Mouse (Mus musculus): ENCODE data around the gene Syt12.
A peak's percentile ranks its signal among the peaks of the same experiment; 100 is the strongest.

Syt12 gene

GRCm38 (mm10) chr19:4442408-4442807 lies 34.8 kb downstream of the Syt12 start:
- DNase-seq: peak; percentile 81

- DNase-seq: no peak
Observed at GRCm38 (mm10) chr19:4441621-4442161, 35.6 kb downstream of the Syt12 start.

GRCm38 (mm10) chr19:4441090-4441591 lies 36.1 kb downstream of the Syt12 start:
- peak; percentile 59 for DNase-seq

- DNase-seq: no peak
Observed at GRCm38 (mm10) chr19:4440222-4440621, 37.0 kb downstream of the Syt12 start.

- DNase-seq: peak; percentile 26
Observed at GRCm38 (mm10) chr19:4439161-4439801, 38.0 kb downstream of the Syt12 start, which contains the start of gene Rhod. TSS of gene Rhod (minus strand) at chr19:4439432.

- no peak for DNase-seq
Observed at GRCm38 (mm10) chr19:4438791-4439160, 38.5 kb downstream of the Syt12 start.

- DNase-seq: no peak
Observed at GRCm38 (mm10) chr19:4437886-4438285, 39.4 kb downstream of the Syt12 start.

- no peak for DNase-seq
Observed at GRCm38 (mm10) chr19:4436254-4436653, 41.0 kb downstream of the Syt12 start.

GRCm38 (mm10) chr19:4434999-4435398 lies 42.2 kb downstream of the Syt12 start:
- DNase-seq: no peak

- no peak for DNase-seq
Observed at GRCm38 (mm10) chr19:4433756-4434155, 43.5 kb downstream of the Syt12 start.

GRCm38 (mm10) chr19:4430091-4430620 lies 47.1 kb downstream of the Syt12 start:
- no peak for DNase-seq

- no peak for DNase-seq
Observed at GRCm38 (mm10) chr19:4425610-4426366, 51.5 kb downstream of the Syt12 start.

GRCm38 (mm10) chr19:4423021-4423420 lies 54.2 kb downstream of the Syt12 start:
- no peak for DNase-seq

GRCm38 (mm10) chr19:4422581-4422980 lies 54.7 kb downstream of the Syt12 start:
- DNase-seq: no peak

GRCm38 (mm10) chr19:4420153-4420910 lies 56.9 kb downstream of the Syt12 start:
- DNase-seq: no peak

- no peak for DNase-seq
Observed at GRCm38 (mm10) chr19:4419711-4420110, 57.5 kb downstream of the Syt12 start.

- DNase-seq: no peak
Observed at GRCm38 (mm10) chr19:4417713-4418112, 59.5 kb downstream of the Syt12 start.

GRCm38 (mm10) chr19:4417183-4417582 lies 60.1 kb downstream of the Syt12 start:
- peak; percentile 37 for DNase-seq

- no peak for DNase-seq
Observed at GRCm38 (mm10) chr19:4414631-4415030, 62.6 kb downstream of the Syt12 start.

GRCm38 (mm10) chr19:4409062-4409461 lies 68.2 kb downstream of the Syt12 start:
- DNase-seq: no peak

GRCm38 (mm10) chr19:4404840-4405239 lies 72.4 kb downstream of the Syt12 start:
- no peak for DNase-seq

- DNase-seq: no peak
Observed at GRCm38 (mm10) chr19:4398959-4399358, 78.3 kb downstream of the Syt12 start.

GRCm38 (mm10) chr19:4398630-4398948 lies 78.7 kb downstream of the Syt12 start:
- no peak for DNase-seq

Measured in right cerebral cortex, postnatal 4 days (tissue).